Mouse (Mus musculus) brain, embryonic 14.5 days (tissue): Measurements from ENCODE around the gene Fbxw21.

Experiments
- CTCF ChIP-seq: fragments of 200-500 bp; IDR thresholded peaks from 2 replicates; pipeline ENCODE4 v1.5.1; 2012; ENCODE audit warnings: inconsistent platforms, mild to moderate bottlenecking, moderate library complexity, borderline replicate concordance; ENCODE audit not compliant: insufficient read depth, insufficient read length; ENCODE audit errors: extremely low read depth
- POLR2A ChIP-seq: fragments of 200-500 bp; IDR thresholded peaks from 2 replicates; pipeline ENCODE4 v1.6.1; 2012; ENCODE audit warnings: mild to moderate bottlenecking, inconsistent platforms, borderline replicate concordance; ENCODE audit not compliant: poor library complexity, insufficient read depth, insufficient read length, severe bottlenecking; ENCODE audit errors: extremely low read depth

DNA sequence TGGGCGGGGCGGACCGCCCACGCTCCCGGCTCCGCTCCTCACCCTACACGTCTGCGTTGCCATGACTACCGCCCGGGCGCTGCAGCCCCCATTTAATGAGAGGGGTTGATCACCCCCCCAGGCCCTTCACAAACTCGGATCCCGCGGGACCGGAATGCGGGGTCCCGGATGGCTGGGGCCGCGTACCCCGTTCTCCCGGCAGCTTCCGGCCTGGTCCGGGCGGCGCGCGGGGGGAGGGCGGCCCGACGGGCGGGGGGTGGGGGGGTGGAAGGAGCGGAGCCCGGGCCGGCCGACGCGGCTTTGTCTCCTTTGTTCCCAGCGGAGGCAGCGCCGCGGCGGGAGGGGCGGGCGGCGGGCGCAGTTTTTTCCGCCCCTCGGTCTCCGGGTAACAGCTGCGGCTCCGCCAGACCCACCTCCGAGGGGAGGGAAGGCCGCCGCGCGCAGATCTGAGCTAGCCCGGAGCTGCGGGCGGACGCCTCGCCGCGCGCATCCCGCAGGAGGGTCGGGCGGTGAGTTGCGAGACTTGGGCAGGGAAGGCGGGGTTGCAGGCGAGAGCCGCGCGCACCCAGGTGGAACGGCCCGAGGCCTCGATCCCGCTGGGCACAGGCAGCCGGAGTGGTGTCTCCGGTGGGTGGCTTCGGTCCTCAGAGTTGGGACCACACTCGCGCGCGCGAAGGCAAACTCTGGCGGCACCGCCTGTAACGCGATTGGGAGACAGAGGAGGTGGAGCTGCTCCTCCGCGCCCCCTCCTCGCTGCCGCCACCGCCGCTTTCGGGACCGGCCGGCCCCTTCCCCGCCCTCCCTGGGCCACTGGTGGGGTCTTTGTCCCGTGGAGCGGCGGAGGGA lies 66.5 kb downstream of the Fbxw21 start, which contains the start of gene Plxnb1:
- TF ChIP-seq POLR2A (peak; percentile 77), CTCF (no peak)
